Mouse (Mus musculus): ENCODE measurements around the gene Pard3b. TPM values are rescaled to one million over a fixed set of nuclear protein-coding genes. Genes with fewer than 3 reads are reported as not detected.
A peak's percentile ranks its signal among the peaks of the same experiment; 100 is the strongest.

Gene Pard3b
- total RNA-seq, 2 experiments from 2014 or later = 15.7 to 18.2 TPM

DNA sequence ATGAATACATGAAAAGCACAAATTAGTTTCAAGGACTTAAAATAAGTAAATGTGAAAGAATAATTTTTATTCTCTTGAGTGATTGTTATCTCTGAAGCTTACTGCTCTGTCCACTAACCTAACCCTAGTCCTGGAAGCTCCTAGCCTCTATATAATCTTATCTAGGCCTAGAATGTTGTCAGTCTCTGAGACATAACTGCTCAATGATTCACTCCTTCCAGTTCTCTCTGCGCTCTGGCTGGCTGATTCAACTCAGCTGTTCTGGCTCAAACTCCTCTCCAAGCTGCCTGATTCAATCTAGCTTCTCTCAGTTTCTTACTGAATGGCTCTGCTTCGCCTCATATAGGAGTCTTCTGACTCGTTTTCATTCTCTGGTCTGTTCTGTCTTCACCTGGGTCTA lies 798.9 kb downstream of the Pard3b start:
- DNase-seq (ENCODE audit: low spot score in 2 of 2) = no peak

DNA sequence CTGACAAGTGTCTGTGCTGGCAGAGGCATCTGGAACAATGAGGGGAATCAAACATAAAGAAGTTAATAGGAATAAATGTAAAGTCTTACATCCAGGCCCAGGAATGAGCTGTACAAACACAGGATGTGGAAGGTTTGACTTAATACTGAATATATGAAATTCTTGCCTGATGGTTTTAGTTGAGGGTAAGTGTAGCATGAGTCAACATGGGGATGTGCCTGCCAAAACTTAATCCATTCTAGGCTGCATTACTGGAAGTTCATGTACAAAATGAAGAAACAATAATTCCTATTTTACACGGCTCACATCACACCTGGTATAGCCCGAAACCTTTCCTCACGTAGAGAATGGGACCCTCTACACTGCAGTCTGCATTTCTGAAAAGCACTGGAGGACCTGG lies 805.8 kb downstream of the Pard3b start:
- no peak for DNase-seq (ENCODE audit: low spot score in 2 of 2)

DNA sequence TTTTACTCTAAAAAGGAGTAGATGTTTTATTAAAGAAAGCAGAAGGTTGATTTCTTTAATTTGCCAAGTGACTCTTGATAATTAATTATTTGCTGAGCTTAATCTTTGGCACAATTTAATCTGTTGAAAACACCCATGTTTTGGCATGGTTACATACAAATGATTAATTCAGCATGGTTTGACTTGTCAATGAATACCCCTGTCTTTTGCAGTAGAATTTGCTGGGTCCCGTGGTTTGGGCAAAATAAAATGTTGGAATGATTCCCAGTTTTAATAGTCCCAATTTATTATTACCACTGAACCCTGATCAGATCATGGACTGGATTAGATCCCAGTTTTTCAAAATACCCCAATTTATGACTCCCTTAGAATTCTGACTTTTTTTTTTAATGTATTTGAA lies 808.2 kb downstream of the Pard3b start:
- DNase-seq (ENCODE audit: low spot score in 2 of 2) = no peak

DNA sequence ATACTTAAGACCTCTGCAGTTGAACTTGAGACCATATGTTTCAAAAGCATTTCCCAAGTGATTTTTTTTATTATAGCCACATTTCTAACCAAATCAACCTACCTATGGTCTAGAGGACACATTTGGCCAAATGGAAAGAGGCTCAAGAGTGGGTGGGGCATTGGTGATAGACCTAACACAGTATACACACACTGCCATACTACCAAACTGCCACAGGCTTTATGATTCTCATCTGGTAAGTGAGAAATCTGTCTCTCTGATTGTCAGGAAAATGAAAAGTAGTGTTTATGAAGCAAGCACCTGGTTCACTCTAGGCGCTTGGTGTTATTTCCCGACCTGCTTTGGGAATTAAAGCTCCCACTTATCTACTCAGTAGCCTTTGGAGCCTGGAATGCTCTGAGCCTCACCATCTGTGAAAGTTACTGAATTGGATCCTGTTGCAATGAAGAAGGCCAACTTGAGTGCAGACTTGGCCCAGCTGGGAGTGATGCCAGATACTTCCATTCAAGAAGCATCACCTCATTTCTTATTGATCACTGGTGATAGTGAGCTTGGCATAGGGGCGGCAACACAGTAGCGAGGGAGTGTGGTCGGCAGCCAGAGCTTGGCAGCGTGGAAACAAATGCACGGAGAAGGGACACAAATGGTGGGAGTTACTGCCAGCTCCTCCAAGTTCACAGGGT lies 810.7 kb downstream of the Pard3b start:
- no peak for DNase-seq (ENCODE audit: low spot score in 2 of 2)

DNA sequence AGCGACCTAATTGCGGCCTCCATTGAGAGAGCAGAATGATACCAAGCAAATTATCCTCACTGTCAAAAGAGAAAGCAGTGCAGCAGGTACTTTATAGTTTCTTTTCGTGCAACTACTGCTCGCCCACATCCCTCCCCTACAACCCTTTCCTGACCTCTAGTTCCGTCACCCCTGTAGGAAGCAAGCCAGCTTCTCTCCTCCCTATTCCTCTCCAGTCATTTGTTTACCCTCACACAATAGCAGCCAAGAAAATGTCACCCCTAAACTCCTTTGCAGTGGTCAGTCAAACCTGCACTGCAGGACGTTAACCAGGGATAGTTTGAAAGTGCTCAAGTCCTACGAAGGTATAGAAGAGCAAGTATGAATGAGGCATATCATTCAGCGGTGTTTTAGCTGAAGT lies 826.9 kb downstream of the Pard3b start:
- DNase-seq (ENCODE audit: low spot score in 2 of 2) = no peak

DNA sequence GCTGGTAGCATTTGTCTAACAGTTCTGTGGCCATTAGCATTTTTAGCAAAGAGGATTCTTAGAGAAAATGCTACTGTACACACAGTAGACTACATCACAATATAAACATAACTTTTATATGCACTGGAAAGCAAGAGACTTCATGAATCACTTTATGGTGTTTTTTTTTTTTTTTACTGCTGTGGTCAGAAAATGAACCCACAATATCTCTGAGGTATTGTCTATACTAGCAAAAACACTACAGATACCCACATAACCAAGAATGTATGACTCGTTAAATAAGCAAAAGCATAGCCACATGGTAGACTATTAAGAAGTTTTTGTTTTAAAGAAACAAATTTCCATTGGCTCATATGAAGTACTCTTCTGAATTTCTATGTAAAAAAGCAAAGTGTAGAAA lies 827.9 kb downstream of the Pard3b start:
- no peak for DNase-seq (ENCODE audit: low spot score in 2 of 2)

DNA sequence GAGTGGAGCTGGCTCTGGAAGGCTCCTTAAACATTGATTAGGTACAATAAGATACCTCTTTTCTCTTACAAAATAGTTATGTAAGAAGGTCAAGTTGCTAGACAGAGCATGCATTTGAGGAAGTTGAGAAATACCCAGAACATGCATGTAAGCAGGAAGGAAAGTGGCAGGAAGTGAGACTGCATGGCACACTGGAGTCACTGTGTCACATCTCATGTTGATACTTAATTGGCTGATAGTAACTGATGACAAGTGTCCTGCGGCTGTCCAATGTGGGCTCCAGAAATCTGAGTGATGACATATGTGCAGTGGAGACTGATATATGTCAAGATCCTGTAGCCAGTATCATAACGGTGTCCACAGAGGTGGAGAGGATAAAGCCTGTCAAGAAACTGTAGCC lies 844.4 kb downstream of the Pard3b start:
- no peak for DNase-seq (ENCODE audit: low spot score in 2 of 2)

DNA sequence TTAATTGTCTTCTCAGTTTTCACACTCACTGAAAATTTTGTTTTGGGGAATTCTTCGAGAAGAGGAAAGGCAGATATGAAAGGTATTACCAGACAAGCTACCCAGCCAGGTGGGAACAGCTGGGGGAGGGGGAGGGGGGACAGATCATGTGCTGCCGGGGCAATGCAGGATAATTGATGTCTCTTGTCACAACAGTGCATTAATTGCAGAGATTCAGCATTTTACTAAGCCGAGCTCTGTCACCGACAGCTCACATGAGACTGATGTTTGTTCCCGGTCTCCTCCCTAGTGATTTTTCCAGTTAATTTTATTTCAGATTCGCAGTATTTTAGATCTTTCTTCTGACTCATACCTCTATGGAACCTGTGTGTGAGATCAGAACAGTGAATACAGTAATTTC lies 850.2 kb downstream of the Pard3b start:
- no peak for DNase-seq (ENCODE audit: low spot score in 2 of 2)

DNA sequence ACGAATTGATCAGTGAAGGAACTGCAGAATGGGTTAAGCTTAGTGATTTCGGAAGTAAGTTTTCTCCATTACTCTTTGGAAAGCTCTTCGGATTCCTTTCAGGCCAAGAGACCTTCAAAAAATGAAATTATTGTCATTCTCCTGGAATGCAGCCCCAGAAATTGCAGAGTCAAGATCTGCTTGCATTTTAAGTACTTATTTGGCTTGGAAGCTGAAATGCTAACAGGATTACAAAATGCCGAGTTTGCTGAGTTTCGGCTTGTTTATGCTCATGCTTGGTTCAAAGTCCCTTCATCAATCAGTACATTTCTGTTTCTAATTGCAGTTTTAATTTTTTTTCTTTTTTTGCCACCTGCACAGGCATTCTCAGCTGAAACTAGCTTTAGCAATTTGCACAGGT lies 860.5 kb downstream of the Pard3b start:
- no peak for DNase-seq (ENCODE audit: low spot score in 2 of 2)

DNA sequence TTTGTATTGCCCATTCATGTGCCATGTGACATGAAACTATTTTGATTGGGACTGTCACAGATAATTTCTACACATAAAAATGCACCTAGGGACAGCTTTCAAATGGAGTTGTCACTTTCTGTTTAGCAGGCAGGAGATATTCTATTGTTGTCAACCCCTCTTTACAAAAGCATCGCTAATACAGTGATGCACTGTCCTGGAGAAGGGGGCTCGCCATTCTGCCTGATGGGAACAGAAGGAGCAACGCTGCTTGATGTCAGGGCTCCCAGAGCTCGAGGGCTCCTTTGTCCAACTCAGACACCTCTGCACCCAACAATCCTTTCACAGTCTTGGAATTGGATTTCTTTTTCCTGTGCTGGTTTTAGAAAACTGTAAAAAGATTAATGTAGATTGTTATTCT lies 871.9 kb downstream of the Pard3b start:
- DNase-seq (ENCODE audit: low spot score in 2 of 2) = no peak

DNA sequence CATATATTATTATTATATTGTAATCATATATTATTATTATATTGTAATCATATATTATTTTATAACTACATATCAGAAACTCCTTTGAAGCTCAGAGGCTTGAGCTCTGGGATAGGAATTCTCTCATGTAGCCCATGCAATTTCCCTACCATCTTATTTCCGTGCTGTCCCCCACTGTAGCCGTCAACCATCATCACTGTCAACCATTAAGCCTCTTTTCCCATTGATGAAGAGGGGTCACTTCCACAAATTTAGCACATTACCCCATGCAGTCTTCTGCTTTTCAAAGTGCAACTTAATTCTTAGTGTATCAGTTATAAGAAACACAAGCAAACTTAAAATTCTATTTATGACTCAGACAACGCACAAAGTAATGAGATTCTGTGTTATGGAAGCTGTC lies 873.1 kb downstream of the Pard3b start:
- DNase-seq (ENCODE audit: low spot score in 2 of 2) = no peak

DNA sequence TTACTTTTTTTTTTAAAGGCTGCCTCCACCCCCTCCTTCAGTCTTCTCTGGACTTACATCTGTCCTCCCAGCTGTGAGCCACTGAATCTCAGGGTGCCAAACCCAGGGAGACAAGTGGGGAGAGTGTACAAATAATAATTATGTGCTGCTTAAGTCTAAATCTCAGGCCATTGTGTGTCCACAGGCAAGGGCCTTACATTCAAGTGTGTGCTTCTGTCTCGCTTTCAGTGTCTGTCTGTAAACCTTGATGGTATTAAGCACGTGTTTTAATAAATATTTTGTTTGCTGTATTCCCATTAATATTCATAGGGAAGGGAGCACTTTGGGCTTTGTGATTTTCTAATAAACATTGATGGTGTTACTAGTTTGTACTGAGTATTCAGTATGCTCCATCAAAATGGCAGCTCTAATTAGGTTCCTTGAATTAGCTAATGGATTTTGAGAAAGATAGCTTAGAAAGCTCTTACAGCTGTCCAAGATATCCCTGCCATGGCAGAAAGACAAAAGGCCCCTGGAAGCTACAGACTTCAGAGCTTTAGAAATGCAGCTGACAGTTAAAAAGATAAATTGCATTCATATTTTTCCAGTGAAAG lies 880.1 kb downstream of the Pard3b start:
- DNase-seq (ENCODE audit: low spot score in 2 of 2) = no peak

DNA sequence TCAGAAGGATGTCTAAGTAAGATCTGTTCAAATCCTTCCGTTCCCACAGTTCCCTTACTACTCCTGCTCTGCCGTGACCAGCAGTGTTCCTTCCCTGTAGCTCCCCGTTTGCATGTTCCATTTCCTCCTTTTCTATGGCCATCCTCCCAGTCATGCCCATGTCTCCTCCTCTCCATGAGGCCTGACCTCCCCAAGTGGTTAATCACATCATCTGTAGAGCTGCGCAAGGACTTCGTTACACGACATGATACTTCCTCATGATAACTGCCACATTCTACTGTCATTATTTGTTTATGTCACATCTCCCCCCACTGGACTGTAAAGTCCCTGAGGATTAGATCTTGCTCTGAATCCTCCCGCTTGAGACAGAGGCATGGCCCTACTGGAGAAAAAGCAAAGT lies 882.7 kb downstream of the Pard3b start:
- no peak for DNase-seq (ENCODE audit: low spot score in 2 of 2)

DNA sequence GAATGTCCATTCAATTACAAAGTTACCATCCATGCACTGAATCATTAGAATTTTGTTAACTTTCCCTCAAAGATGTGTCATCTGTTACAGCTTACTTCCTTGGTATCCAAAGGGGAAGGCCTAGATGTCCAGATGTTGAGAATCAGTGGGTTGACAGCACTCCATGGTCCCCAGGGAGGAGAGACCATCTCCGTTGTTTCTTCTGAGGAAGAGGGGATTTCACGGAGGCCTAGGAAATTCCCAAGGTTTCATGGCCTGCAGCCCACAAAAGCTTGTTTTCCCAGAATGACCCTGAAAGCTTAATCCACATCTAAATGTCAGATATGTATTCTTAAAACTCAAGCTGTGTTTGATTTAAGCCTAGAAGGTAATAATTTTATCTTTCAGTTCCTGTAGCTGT lies 884.1 kb downstream of the Pard3b start:
- peak in 1 of 2 experiments; percentile 14 for DNase-seq (ENCODE audit: low spot score in 2 of 2)

DNA sequence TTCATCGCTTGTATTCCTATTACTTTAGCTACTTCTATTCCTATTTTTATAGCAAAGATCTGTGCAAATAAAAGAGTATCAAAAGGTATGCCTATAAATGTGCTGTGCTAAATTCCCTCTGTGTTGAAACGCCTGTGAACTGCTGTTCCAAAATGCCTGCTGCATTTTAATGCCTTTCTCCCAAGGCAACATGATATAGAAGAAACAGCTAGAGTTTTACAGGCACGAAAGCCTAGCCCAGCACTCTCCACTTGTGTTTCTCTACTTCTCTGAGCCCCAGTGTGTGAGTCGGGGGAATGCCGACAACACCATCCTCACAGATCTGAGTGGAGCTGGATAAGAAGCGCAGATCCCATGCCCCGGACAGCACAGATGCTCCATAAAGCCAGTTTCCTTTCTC lies 889.2 kb downstream of the Pard3b start:
- DNase-seq (ENCODE audit: low spot score in 2 of 2) = no peak

DNA sequence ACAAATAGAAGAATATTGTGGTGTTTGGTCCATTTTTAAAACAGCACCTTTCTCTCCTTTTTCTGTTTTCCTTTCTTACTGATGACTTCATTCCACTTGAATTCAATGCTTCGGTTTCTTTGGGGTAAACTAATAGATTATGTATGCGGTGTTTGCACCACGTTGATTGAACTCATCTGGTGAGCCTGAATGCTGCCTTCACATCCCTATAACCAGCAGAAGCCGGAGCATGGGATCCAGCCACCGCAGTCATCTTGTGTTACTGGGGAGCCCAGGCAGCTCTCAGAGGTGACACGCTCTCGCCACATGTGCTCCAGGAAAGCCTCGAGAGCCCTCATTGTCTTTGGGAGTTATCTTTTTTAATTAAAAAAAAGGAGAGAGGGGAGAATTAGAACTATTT lies 891.3 kb downstream of the Pard3b start:
- DNase-seq (ENCODE audit: low spot score in 2 of 2) = no peak

DNA sequence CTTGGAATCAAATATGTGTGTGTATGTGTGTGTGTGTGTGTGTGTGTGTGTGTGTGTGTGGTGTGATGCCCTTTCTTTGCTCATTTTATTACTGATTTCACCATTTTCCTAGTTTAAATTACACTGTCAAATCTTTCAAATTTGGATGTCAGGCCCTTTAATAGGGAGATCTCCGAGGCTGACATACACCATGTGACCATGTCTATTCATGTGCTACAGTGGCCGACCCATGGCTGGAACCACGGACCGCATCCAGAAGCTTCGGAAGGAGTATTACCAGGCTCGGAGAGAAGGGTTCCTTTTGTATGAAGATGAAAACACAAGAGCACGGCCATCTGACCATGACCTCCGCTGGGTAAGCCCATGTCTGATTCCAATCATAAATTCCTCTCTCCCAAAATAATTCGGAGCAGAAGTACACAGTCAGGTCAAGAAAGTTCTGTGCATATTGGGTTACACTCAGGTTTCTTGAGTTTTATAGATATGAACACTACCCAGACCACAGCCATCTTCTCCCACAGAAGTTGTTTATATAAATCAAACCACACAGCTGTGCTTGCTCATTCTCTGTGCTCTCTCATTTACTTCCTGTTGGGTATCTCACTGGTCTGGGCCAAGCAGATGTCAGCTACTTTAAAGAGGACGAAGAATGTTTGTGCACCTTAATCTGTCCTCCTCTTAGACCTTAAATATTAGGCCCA lies 894.0 kb downstream of the Pard3b start:
- no peak for DNase-seq (ENCODE audit: low spot score in 2 of 2)

DNA sequence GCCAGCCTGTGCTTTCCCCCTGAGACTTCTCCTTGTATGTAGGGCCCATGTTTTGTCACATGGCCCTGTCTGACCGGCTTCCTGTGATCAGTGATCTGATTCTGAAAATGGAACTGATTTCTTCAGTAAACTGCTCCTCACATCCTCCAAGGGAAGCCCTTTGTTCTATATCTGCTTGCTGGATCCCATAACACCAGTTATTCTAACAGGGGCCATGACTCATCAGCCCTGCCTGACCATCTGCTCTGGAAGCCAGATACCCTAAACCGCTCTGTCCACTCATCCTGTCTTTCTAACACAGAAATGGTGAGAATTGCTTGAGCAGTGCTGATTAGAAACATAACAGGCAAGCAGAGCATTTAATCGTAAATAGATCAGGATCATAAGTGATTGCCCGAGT lies 910.3 kb downstream of the Pard3b start:
- DNase-seq (ENCODE audit: low spot score in 2 of 2) = no peak

DNA sequence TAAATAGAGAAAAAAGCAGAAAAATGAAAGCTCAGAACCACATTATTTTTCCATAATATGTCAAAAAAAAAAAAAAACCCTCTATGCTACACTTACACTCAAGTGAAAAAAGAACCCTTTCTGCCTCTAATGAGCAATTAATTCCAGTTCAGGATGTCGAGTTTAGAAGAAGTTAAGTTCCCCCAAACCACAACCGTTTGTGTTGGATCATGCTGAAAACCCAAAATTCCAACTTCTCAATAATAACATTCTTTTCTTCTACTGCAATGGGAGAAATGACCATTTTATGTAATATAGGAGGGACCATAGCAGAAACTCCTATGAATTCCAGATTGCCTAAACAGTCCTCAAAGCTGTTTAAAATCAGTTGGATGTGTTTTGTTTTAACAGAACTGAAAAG lies 911.9 kb downstream of the Pard3b start:
- no peak for DNase-seq (ENCODE audit: low spot score in 2 of 2)

DNA sequence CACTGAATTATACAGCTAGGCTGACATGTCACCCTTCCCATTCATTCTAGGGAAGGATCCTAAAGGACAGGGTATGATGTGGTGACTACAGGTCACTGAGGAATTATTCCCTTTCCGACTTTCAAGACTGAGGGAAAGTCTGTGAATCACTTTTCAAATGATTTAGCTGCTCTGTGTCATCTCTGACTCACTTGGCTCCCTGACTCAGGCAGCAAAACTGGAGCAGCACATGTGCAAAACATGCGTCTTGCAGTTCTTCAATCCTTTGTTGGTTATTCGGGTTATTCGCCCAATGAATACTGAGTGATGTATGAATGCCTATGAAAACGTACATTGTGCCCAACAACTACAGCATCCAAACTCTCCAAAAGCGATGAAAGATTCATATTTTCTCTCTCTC lies 912.9 kb downstream of the Pard3b start:
- no peak for DNase-seq (ENCODE audit: low spot score in 2 of 2)

DNA sequence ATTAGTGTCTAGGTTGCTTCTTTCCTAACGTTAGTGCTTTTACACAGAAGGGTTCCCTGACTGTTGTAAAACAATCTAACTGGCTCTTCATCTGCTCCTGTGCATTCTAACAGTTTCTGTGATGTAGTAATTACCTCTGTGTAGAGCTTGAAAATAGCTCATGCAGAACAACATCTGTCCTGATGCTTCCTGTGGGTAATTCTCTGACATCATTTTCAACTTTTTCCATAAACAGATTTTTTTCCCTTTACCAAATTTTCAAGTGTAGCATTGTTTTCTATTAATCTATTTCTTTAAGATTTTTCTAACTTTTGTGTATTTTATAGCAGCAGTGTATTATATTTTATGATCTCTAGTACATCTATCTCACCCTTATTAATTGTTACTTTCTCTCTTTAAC lies 917.2 kb downstream of the Pard3b start:
- no peak for DNase-seq (ENCODE audit: low spot score in 2 of 2)

DNA sequence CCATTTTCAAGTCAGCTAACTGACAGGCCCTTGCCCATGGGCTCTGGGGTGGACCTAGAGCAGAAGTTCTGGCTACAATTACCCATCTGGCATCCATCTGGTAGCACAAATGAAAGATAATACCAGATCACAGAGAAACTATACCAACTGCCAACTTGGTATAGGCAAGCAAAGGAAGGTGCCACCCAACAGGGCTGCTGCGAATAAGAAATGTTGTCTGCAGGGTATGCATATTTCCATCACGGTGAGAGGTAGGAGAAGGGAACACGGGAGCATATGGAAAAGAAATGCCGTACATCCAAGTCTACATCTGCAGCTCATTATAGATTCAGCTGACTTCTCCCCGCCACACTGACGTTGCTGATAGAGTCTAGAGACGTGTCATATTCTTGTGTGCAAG lies 924.4 kb downstream of the Pard3b start:
- DNase-seq (ENCODE audit: low spot score in 2 of 2) = no peak

Data from gastrocnemius, postnatal 4 days (tissue).